Mouse (Mus musculus) fat pad, adult 2 months (tissue): ENCODE data around the gene Vmn1r54.
"Not testable (repeated sequence)": the region's sequence is repeated elsewhere in the genome, so short reads cannot be mapped to it uniquely, and the experiment has no call there.

Experiments
- DNase-seq: peaks from one replicate; pipeline ENCODE4 v3.0.0-alpha.2; 2011; ENCODE audit warnings: low read depth, low spot score; ENCODE audit errors: extremely low read depth

The Vmn1r54 gene

GRCm38 (mm10) chr6:90246000-90246399, at the start of gene Vmn1r54:
TSS of gene Vmn1r54 (plus strand) at chr6:90246300.
- DNase-seq: no peak

- DNase-seq: not testable (repeated sequence)
Observed at GRCm38 (mm10) chr6:90202493-90202892, 43.6 kb upstream of the Vmn1r54 start, which contains the start of gene V1ra8. TSS of gene V1ra8 (plus strand) at chr6:90202793.

- DNase-seq: no peak
Observed at GRCm38 (mm10) chr6:90224338-90224737, 21.8 kb upstream of the Vmn1r54 start, which contains the start of gene Vmn1r53. TSS of gene Vmn1r53 (minus strand) at chr6:90224438.

GRCm38 (mm10) chr6:90232114-90232513, 14.0 kb upstream of the Vmn1r54 start:
- DNase-seq: not testable (repeated sequence)

- no peak for DNase-seq
Observed at GRCm38 (mm10) chr6:90232681-90233080, 13.4 kb upstream of the Vmn1r54 start.

- no peak for DNase-seq
Observed at GRCm38 (mm10) chr6:90244019-90244418, 2.1 kb upstream of the Vmn1r54 start.

GRCm38 (mm10) chr6:90288265-90288664, 42.2 kb downstream of the Vmn1r54 start:
- DNase-seq: no peak

GRCm38 (mm10) chr6:90300919-90301318, 54.8 kb downstream of the Vmn1r54 start, which contains the start of gene BC048671:
TSS of gene BC048671 (plus strand) at chr6:90301219.
- DNase-seq: no peak

- DNase-seq: no peak
Observed at GRCm38 (mm10) chr6:90306315-90306975, 60.3 kb downstream of the Vmn1r54 start.

GRCm38 (mm10) chr6:90308839-90309778, 63.0 kb downstream of the Vmn1r54 start:
- no peak for DNase-seq

GRCm38 (mm10) chr6:90315961-90316360, 69.9 kb downstream of the Vmn1r54 start:
- DNase-seq: no peak

- DNase-seq: no peak
Observed at GRCm38 (mm10) chr6:90317510-90318258, 71.6 kb downstream of the Vmn1r54 start.

- DNase-seq: no peak
Observed at GRCm38 (mm10) chr6:90319019-90319418, 72.9 kb downstream of the Vmn1r54 start.

- peak; percentile 74 for DNase-seq
Observed at GRCm38 (mm10) chr6:90319475-90320191, 73.5 kb downstream of the Vmn1r54 start.

- no peak for DNase-seq
Observed at GRCm38 (mm10) chr6:90320429-90320828, 74.3 kb downstream of the Vmn1r54 start.
